Mouse (Mus musculus): ENCODE measurements around the gene Derl3. TPM values are rescaled to one million over a fixed set of nuclear protein-coding genes. Genes with fewer than 3 reads are reported as not detected.

Gene Derl3
- total RNA-seq, 2 experiments from 2014 or later: 7.0 TPM; not detected in 1

DNA sequence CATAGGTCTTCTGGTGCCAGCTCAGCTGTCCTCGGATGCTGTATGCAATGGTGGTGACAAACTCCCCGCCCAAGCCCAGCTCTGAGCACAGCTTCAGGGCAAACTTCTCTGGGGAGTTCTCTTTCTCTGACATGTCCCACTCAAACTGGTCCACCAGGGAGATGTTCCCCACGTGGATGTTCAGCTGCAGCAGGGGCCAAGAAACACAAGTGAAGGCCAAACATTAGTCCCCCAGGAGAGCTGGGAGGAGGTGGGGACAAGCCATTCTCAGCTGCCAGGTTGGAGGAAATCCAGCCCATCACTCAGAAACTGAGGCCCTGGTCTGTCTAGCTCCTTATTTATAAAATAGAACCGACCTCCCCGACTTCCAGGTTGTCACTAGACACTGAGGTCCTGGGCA, 11.2 kb downstream of the Derl3 start:
- ATAC-seq (replicated peaks; ENCODE audit: poor library complexity, severe bottlenecking): no peak

DNA sequence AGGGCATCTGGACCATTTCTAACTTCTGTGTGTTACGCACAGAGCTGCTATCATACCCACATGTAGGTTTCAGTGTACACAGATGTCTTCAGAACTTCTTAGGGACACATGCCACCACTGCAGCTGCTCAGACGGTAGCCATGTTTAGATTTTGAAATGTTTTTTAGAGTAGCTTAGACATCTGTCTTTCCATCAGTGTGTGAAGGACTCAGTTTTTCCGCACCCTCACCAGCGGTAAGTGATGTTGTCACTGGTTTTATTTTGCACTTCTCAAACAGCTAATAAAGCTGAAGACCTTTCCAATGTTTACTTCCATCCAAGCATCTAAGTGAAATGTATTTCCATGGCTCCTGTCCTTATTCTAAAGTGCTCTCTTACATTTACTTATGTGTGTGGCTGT, 13.7 kb downstream of the Derl3 start:
- no peak for ATAC-seq (replicated peaks; ENCODE audit: poor library complexity, severe bottlenecking)

DNA sequence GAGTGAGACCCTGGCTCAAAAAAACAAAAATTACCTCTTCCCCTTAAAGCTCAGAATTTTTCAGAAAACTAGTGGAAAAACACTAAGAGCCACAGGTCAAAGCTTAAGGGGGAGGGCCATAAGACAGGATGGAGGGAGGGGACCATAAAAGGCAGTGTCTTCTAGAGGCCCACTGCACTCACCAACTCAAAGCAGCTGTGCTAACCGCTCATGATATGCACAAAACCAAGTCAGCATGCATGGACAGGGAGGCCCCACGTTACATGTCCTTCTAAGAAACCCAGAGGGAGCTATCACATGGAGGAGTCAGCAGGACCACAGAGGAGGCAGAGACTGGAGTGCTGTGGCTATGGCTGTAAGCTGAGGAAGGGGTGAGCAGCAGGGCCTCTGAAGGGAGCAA, 17.5 kb downstream of the Derl3 start:
- no peak for ATAC-seq (replicated peaks; ENCODE audit: poor library complexity, severe bottlenecking)

DNA sequence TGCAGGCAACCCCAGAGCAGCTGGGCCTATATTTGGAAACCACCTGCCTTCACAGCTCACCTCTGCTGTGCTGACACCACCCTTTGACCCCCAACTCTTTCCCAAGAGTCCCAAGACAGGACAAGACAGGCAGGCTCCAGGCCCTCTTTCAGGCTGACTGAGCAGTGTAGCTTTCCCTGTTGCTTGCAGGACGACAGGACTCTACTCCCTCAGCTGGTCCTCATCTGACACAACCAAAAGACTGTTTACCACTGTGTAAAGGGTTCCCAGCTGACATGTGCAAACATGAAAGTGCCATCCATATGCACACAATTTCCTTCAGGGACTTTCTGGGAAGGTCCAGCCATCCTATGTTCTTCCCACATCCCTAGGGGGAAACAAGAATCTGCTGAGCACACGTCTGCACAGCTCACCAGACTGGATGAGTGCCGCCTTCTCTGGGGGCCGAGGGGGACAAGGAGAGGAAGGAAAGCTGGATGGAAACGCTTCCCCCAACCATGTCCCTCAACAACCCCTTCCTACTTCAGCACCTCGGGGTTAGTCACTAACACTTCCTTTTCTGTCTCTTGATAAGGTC, 19.9 kb downstream of the Derl3 start:
- no peak for ATAC-seq (replicated peaks; ENCODE audit: poor library complexity, severe bottlenecking)

DNA sequence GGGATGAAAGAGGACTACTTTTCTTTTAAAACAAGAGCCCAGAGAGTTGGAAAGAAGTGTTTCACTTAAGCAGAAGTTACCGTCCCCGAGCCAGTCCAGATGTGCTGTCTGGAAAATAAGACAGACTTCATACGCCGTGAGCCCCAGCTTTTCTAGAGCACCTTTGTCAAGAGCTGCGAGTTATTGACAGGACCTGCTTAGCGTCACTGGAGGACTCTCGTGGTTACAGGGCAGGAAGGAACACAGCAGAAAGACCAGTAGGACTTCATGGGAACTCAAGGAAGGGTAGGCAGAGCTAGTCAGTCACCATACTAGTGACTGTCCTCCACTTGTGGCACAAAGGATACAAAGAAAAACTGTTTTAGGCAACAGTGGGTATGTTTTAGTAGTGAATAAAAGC, 22.3 kb downstream of the Derl3 start:
- ATAC-seq (replicated peaks; ENCODE audit: poor library complexity, severe bottlenecking): no peak

DNA sequence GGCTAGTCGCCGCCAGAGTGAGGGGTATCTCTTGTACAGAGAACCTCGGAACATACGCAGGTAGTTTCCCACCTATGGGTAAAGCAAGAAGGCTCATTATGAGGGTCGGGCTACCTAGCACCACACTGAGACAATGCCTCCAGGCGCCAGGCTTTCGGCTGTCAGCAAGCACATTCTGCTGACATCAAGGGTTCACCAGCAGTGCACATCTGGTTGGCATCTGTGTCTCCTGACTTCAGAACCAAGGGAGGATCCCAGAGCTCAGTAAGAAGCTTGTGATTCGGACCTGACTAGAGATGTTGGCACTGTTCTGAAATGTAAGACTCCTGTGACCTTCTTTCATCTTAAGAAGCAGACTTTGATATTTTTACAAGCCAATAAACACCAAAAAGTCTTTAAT, 23.6 kb downstream of the Derl3 start:
- ATAC-seq (replicated peaks; ENCODE audit: poor library complexity, severe bottlenecking): no peak

DNA sequence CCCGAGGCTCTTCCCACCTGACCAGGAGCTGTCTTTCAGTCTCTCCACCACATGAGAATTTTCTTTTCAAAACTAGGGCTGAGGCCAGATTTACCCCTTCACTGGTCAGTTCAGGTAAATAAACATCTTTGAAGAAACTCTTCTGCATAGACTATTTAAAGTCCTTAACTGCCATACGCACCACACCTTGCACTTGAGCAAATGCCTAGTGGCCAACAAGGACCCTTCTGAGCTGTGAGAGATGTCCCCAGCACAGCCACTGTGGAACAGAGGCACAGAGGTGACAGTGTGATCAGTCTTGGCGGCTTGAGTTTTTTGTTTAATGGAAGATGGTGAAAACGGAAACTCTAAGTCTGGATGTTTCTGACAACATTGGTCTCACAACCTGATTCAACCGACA, 25.8 kb downstream of the Derl3 start:
- ATAC-seq (replicated peaks; ENCODE audit: poor library complexity, severe bottlenecking): no peak

DNA sequence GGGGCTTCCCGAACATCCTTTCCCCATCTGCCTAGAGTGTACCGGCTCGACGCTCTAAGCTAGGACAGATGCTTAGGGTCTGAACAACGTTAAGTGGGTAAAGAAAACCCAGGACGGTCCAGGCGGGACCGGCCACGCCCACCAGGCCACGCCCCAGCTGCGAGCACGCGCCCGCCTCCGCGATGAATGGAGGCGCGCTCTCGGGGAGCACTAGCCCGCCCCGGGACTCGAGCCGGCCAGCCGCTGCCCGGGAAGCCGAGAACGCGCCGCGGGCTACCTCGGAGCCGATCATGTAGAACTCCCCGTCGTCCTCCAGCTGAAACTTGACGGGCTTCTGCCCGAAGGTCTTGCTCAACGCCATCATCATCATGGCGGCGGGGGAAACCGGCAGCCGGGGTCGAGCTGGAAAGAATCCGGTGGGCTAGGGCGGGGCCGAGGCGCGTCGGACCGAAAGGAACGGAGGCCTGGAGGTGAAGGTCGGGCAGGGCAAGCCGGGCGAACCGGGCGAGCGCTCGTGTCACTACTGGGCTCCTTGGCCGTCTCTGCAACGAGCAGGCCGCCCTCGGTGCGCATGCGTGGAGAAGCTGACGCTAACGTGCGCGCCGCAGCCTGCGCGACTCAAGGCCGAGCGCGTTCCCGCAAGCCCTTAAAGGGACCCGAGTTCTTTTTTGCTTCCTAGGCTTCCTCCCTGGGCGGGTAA, 28.0 kb downstream of the Derl3 start, which contains the start of gene Smarcb1:
Smarcb1 (minus strand) TSS at position 592 of the 700 bp plus-strand sequence.
- ATAC-seq (replicated peaks; ENCODE audit: poor library complexity, severe bottlenecking): peak; percentile 75

DNA sequence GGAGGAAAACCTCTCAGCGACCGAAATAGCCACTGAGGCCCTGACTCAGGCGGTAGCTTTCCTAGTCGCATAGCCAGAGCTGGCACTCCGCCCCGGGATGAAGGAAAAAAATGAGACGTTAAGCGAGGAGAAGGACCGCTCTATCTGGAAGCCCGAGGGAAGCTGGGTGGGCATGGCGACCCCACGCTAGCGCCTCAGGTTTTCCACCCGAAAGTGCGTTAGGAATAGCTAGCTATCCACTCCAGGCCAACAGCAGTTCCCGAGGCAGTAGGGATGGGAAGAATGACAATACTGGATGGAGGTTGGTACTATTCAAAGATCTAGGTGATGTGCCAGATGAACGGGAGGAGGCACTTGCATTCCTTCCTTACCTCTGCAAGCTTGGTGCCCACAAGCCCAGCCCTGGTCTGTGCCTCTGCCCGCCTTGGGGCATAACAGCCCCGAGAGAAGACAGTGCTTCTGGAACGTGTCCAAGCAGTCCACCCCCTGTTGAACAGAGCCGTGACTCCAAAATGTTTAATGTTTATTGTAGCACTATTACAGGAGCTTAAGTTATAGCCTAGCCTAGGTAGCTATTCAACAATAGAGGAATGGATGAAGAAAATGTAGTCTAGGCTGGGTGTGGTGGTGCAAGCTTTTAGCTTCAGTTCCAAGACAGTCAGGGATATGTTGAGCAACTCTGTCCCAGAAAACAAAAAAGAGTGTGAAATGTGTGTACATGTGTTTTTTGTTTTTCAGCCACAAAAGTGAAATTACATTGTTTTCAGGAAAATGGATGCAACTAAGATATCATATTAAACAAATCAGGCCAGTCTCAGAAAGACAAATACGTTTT, 28.7 kb downstream of the Derl3 start:
- ATAC-seq (replicated peaks; ENCODE audit: poor library complexity, severe bottlenecking): no peak

DNA sequence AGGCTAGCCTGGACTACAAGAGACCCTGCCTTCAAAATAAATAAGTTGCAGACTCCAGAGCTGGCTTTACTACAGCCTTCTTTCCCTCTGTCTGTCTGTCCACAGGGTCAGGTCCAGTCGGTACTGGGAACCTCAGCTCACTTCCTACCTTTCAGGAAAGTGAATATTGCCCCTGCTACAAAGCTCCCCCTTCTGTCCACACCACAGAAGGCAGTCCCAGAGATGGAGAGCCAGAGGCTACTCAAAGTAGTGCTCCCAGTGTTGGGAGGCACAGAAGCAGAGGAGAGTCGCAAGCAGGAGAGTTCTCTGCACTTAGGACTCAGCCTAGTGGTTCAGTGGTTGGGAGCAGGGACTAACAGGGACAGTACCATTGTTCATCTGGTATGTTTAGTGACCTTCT, 31.1 kb downstream of the Derl3 start:
- peak; percentile 15; the same call in 1 of the 2 replicates for ATAC-seq (replicated peaks; ENCODE audit: poor library complexity, severe bottlenecking)

DNA sequence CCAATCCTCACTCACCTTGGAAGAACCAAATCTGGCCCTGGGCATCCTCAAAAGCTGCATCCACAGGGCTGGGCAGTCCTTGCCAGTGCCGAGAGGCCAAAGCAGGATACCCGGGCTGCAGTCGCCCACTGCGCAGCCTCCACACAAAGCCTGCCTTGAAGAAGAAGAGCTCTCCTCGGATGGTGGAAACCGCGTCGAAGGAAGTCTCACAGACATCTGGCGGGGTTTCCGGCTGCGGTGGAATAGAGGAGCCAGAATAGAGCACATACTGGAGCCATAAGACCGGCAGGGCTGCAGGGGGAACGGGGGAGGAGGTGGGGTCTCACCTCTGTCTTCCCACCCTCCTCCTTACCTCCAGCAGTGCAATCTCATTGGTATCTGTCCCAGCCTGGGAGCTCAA, 33.2 kb downstream of the Derl3 start:
- 0 out of 2 replicates have a peak, but pooled peaks have one; percentile 8 for ATAC-seq (replicated peaks; ENCODE audit: poor library complexity, severe bottlenecking)

DNA sequence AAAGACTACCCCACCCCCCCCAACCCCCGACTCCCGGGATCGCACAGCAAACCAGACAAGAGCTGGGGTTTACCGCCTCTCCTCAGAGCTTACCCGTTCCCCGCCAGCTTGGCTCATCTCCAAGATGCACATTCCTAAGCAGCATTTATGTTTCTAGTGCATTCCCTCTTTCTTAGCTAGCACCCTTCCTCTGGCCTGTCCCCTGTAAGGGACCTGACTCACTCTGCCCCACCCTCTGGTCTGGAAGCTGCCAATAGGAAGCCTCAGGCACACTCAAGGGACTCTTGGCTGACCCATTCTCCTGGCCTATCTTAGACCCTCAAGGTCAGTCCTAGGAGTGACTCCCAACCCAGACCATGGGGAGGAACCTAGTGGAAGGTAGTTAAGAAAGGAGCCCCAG, 37.1 kb downstream of the Derl3 start:
- no peak for ATAC-seq (replicated peaks; ENCODE audit: poor library complexity, severe bottlenecking)

DNA sequence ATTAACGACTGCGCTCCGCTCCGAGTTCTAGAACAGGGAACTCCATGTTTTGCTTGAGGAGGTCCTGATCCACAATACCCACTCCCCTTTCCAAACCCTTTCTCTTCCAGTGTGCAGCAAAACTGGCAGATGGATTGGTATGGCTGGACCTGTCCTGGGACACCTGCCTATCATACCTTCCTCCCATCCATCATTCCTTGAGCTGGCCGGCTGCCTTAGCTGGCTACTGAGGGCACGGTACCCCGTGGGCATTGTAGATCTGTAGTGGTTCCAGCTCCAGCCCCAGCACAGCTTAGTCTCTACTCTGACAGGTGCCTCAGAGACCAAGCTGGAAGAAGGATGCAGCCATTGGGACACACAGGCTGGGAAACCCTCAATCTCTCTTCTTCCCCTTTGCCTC, 38.1 kb downstream of the Derl3 start:
- no peak for ATAC-seq (replicated peaks; ENCODE audit: poor library complexity, severe bottlenecking)

DNA sequence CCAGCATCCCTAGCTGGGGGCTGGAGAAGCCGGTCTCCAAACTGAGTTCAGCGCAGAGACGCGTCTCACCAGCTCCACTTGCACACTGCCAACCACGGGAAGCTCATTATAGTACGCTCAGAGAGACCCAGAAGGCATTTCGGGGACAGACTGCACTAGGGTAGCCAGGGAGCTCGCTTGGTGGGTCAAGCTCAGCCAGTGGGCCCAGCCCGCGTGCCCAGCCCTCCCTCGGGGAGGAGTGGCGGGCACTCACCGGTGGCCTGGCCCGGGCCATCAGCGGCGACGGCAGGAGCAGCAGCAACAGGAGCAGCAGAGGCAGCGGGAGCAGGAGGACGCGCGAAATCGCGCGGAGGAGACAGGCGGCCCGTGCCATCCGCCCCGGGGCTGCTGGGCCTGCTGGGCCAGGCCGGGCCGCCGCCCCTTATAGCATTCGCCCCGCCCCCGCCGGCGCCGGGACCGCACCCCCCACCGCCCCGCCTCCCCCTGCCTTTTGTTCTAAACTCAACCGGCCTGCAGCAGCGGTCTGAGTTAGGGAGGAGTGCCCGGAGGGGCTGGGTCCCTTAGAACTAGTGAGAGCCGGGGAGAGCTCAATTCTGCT, 39.0 kb downstream of the Derl3 start:
- peak; percentile 49 for ATAC-seq (replicated peaks; ENCODE audit: poor library complexity, severe bottlenecking)

DNA sequence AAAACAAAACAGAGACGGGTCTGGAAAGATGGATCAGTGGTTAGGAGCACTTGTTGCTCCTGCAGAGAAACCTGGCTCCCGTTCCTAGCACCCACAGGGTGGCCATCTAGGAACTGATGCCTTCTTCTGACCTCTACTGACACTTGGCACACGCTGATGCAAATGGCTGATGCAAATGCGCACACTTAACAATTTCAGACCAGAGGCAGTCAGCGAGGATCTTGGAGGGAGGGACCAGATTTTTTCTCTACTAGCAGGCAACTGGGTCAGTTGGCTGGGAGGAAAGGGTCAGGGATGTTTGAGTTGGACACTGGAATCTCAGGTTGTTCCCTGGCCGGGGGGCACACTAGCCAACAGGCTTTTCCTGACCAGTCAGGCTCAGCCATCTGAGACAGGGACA, 39.7 kb downstream of the Derl3 start, which contains the start of gene Chchd10:
Chchd10 (plus strand) TSS at position 240 of the 400 bp plus-strand sequence.
- no peak for ATAC-seq (replicated peaks; ENCODE audit: poor library complexity, severe bottlenecking)

DNA sequence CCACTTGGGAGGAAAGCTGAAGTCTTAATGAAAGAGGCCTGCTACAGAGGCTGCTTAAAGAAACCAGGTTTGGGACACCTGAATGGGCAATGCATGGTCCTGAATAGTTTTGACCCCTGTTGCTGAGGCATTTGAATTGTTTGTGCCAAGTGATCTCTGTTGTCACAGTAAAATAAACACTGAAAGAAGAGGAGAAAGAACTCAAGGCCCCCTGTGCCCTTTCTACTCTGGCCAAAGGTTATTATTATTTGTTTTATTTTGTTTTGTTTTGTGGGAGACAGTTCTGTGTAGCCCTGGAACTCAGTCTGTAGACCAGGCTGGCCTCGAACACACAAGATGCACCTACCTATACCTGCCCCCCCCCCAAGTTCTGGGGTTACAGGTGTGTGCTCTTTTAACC, 41.8 kb downstream of the Derl3 start:
- ATAC-seq (replicated peaks; ENCODE audit: poor library complexity, severe bottlenecking): no peak

DNA sequence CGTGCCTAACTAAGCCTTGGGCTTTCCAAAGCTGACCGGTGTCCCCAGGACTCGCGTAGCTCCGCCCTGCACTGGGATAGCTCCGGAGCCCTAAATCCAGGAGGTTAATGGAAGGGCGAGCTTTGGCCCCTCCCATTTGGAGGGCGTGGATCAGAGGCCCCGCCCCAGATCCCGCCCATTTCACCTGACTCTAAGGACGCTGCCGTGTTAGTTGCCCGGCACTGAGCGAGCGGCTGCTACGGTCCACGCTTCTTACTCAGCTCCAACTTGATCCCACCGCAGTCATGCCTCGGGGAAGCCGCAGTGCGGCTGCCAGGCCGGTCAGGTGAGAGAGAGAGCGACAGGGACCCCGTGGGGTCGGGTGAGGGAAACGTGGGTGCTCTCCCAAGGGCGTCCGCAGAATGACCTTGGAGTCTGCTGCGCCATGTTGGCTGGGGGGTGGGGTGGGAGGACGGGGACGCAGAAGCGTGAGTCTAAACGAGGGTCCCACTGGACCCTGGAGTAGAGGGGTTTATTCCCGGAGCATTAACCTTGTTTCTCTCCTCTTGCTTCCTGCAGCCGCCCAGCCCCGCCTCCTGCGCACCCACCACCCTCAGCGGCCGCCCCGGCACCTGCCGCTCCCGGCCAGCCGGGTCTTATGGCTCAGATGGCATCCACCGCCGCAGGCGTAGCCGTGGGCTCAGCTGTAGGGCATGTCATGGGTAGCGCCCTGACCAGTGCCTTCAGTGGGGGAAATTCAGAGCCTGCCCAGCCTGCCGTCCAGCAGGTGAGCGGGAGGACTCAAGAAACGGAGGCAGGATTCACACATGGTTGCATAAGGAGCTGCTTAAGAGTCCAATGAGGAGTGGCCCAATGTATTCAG, 42.7 kb downstream of the Derl3 start, which contains the start of gene Mmp11:
Mmp11 (minus strand) TSS at position 817 of the 862 bp plus-strand sequence.
- ATAC-seq (replicated peaks; ENCODE audit: poor library complexity, severe bottlenecking): peak; percentile 80

DNA sequence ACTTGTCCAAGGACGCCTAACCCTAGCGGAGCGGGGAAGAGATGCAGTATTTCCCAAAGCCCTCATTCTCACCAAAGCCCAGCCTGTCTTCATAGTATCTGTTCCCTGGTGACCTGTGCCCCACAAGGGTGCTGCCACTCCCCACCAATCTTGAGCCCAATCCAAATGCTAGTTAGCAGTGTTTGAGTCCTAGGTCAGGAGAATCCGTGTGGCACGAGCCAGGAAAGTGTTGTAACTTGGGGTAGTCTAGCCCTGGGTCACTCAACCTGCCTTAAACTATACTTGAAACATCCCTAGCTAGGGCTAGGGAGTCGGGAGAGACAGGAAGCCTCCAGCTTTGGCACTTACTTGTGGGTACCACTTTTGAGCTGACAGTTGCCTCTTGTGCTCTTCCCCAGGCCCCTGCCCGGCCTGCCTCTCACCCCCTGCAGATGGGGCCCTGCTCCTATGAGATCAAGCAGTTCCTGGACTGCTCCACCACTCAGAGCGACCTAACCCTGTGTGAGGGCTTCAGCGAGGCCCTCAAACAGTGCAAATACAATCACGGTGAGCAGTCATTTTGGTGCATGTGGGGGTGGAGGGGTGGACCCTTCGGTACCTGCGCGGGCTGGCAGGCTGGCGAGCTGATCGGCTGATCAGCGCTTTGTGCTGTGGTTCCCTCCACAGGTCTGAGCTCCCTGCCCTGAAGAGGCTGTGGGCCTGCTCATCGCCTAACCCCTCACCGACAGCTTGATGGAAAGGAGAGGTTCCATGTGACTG, 43.9 kb downstream of the Derl3 start:
- no peak for ATAC-seq (replicated peaks; ENCODE audit: poor library complexity, severe bottlenecking)

All from granulocyte monocyte progenitor cell, adult 5-6 weeks (primary cell).